Mouse (Mus musculus): ENCODE measurements at regions not wholly inside any gene's neighbourhood (a gene's known extent, or its start where the extent isn't known, plus 50 kb on each side); places are given as distances from the start of the nearest gene placed in this dataset.

GRCm38 (mm10) chr4:124254446-124255182 is 336.8 kb upstream of the 4930535I16Rik start:
- DNase-seq (ENCODE audit: low spot score in 2 of 2): no peak

GRCm38 (mm10) chr4:124241600-124241999 is 323.8 kb upstream of the 4930535I16Rik start:
- no peak for DNase-seq (ENCODE audit: low spot score in 2 of 2)

DNA sequence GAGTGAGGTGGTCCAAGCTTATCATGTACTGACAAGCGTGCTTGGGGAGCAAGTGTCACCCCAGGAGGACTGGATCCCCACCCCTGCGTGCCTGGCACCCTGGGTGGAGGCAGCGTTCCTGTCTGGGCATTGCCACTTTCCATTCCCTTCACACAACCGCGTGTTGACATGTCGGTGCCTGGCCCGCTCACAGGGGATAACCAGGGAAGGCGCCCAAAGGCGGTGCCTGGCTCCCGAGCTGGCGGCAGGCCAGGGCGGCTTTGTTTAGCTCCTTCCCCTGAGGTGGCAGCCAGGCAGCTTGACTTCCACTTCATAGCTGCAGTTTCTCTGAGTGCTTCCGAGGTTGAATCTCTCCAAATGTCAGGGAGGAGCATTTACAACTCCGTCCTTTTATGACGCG is 318.7 kb upstream of the 4930535I16Rik start:
- DNase-seq (ENCODE audit: low spot score in 2 of 2): no peak

- DNase-seq (ENCODE audit: low spot score in 2 of 2): peak; percentile 16 to 26
These were observed 310.7 kb upstream of the 4930535I16Rik start for GRCm38 (mm10) chr4:124228537-124228936.

DNA sequence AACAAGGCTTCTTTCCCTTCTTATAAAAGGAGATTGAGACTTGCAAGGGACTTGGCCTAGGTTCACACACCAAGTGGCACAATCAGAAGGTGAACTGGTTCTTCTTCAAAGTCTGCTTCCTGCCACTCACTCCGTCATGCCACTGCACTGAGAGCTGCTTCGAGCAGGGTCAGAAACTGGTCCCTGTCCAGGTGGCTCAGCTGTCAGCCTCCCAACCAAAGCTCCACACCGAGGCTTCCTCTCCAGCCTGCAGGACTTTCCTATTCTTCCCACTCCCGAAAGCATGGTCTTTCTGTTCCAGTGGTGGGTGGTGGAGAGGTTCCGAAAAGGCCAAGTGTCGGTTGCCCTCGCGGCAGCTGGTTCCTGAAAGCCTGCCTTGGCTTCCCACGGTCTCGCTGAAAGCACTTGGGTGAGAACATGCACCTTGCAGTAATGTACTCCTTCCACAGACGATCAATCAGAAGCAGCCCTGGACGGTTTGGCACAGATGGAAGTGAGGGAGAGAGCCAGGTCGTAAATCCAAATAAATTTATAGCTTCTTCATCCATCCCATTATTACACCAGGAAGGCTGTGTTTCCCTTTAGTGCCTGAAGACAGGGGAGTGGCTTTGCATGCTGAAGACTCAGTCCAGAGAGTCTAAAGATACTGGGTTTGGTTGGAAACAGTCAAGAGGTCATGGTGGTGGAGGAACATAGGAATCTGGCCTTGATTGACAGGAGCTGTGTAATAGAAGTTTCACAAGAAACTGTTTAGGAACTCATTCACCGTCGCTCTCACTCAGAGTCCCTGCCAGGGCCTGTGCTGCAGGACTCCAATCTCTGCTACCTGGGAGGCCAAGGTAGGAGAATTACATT is 306.1 kb upstream of the 4930535I16Rik start:
- DNase-seq (ENCODE audit: low spot score in 2 of 2): no peak

DNA sequence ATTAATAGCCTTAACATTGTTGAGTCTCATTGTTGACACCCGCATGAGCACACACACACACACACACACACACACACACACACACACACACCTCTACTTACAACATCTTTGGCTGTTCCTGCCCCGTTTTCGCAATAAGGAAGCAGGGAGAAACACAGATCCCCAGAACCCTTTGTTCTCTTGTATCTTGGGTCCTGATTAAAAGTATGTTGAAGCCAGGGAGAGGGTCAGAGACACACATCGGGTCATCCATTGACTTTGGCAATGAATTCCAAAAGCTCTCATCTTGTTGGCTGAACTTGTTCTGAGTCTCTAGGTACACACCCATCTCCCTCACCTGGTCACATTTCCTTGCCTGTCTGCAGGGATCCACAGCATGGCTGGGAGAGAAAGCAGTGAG is 303.9 kb upstream of the 4930535I16Rik start:
- DNase-seq (ENCODE audit: low spot score in 2 of 2): no peak

- no peak for DNase-seq (ENCODE audit: low spot score in 2 of 2)
These were observed 299.4 kb upstream of the 4930535I16Rik start for GRCm38 (mm10) chr4:124217206-124217605.

- DNase-seq (ENCODE audit: low spot score in 2 of 2): no peak
These were observed 298.5 kb upstream of the 4930535I16Rik start for GRCm38 (mm10) chr4:124216351-124216750.

DNA sequence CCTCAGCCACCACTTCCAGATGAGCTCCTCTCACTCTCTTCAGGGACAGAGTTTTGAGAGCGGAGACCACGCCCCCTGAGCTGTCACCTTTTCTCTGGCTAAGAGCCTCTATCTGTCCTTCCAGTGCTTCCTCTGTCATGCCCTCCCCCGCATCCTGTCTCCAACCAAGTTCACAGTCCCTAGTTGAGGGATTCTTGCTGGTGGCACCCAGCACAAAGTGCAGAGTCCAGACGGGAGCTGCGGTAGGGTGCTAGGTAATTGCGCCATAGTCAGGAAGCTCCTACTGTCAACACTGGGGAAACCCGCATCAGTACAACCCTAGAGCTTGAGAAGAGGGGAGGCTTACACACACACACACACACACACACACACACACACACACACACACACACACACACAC is 297.3 kb upstream of the 4930535I16Rik start:
- no peak for DNase-seq (ENCODE audit: low spot score in 2 of 2)

GRCm38 (mm10) chr4:124210103-124210502 is 292.3 kb upstream of the 4930535I16Rik start:
- DNase-seq (ENCODE audit: low spot score in 2 of 2): no peak

- no peak for DNase-seq (ENCODE audit: low spot score in 2 of 2)
These were observed 288.7 kb upstream of the 4930535I16Rik start for GRCm38 (mm10) chr4:124206480-124206879.

DNA sequence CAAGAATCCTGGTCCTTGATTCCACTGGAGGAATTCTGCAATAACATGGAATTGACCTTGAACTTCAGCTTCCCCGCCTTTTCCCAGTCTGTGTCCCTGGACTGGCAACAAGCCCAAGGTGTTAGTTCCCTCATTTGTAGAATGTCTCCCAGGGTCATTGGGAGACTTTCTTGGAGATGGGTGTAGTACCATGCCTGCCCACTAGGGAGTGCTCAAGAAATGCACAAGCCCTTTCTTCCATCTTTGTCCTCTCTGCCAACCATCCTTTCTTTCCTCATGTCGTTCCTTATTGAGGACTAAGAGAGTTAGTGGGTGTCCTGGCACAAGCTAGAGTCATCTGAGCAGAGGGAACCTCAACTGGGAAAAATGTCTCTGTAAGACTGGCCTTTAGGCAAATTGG is 285.9 kb upstream of the 4930535I16Rik start:
- DNase-seq (ENCODE audit: low spot score in 2 of 2): no peak

DNA sequence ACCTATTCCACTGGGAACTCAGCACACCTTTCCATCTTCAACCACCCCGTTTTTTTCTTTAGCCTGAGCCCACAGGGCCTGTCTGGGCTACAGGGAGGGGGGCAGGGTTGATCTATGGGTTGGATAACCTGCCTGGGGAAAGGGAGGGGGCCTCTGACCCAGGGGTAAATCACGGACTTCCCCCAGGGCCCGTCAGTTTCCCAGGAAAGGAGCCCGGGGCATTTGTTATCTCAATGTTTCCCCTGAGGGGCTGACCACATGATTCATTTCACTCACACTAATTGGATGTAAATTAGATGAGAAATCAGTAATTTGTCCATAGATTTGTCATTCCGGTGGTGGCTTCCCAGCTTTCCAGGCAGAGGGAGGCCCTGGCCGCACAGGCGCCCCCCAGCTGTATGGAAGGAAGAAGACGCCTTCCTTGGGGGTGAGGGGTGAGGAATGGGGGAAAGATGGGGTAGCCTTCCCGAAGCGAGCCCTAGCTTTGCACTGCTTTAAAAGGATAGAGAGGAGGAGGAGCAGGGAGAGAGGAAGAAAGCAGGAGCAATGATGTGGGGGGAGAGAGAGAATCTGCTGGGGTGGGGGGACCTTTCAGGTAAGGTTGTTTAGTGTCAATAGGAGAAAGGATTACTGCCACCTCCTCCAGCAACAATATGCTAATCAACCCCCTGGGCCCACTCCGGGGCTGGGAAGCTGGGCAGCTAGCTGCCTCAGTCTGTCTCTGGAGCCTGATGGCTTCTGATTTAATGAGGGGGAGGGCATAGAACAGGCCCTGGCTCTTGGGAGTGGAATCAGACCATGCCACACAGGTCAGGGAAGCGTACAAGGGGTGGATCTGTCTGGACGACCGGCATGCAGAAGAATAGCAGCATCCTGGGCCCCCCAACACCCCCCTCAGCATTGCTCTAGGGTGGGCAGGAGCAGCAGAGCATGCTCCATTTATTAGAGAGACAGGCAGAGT is 282.3 kb upstream of the 4930535I16Rik start:
- no peak for DNase-seq (ENCODE audit: low spot score in 2 of 2)

GRCm38 (mm10) chr4:124198832-124199231 is 281.0 kb upstream of the 4930535I16Rik start:
- DNase-seq (ENCODE audit: low spot score in 2 of 2): no peak

GRCm38 (mm10) chr4:124196711-124197110 is 278.9 kb upstream of the 4930535I16Rik start:
- DNase-seq (ENCODE audit: low spot score in 2 of 2): no peak

- no peak for DNase-seq (ENCODE audit: low spot score in 2 of 2)
These were observed 275.4 kb upstream of the 4930535I16Rik start for GRCm38 (mm10) chr4:124193059-124193721.

- DNase-seq (ENCODE audit: low spot score in 2 of 2): no peak
These were observed 273.0 kb upstream of the 4930535I16Rik start for GRCm38 (mm10) chr4:124190775-124191174.

GRCm38 (mm10) chr4:124189993-124190385 is 272.2 kb upstream of the 4930535I16Rik start:
- DNase-seq (ENCODE audit: low spot score in 2 of 2): no peak

DNA sequence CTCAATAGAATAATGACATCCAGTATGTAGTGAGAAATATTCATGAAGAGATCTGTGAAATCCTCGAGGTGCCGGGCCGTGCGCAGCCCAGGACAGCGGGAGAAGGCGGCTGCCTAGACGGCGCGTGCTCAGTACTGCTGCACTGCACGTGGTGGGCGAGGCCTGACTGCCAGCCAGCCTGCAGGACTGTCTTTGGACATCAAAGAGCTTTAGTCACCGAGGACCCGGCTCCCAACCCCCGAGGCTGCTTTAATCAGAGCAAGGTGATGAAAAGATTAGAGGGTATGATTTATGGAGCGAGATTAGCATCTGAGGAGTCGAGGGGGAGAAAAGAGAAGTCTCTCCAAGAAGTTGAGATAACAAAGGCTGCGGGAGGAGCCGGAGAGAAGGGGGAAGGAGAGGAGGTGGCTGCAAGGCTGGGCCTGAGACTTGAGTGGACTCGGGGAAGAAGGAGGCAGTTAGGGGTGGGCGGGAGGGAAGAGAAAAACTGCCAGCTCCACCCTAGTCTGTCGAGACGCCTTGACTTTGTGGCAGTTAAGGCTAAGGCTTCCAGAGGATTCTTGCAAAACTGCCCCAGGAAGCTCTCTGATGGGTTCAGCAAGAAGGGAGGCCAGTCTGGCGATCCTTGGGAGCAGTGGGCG is 271.6 kb upstream of the 4930535I16Rik start:
- DNase-seq (ENCODE audit: low spot score in 2 of 2): no peak

DNA sequence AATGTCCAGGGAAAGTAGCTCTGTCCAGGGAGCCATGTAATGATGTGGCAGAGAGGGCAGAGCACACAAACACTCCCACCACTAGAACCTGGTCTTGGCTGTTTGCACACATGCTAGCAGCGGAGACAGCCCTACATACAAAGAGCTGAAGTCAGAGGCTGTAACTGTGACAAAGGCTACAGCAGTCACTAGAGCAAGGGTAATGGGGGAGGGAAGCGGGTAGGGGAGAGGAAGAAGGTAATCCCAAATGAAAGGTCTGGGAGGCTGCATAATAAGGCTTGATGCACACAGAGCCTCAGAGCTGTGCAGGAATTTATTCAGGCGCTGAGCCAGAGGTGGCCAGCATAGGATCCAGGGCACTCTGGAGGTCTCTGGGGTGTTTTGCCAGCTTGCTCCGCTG is 269.3 kb upstream of the 4930535I16Rik start:
- no peak for DNase-seq (ENCODE audit: low spot score in 2 of 2)

DNA sequence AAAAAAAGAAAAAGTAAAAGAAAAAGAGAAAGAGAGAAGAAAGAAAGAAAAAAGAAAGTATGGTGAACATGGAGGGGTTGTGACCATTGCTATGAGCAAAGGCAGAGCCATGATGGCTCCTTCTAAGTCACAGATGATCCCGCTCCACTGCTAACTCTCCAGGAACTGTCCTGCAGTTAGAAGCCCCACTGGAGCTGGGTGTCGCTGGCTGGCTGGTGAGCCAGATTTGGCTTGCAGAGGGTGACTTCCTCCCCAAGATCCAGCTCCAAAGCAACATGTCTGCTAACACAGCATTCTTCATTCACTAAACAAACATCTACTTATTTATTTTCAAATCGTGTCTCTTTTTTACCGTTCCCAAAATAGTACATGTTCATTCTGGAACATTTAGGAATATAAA is 263.5 kb upstream of the 4930535I16Rik start:
- DNase-seq (ENCODE audit: low spot score in 2 of 2): no peak
